Mouse (Mus musculus): ENCODE measurements around the gene Epha6.

- TF ChIP-seq EP300 (IDR thresholded peaks at IDR 0.05; ENCODE audit: low read depth) = no peak
- TF ChIP-seq CTCF (IDR thresholded peaks at IDR 0.05; ENCODE audit: low read depth) = no peak
Observed at GRCm38 (mm10) chr16:59750905-59751304, 854.4 kb downstream of the Epha6 start.
